Mouse (Mus musculus) hindbrain, postnatal 0 days (tissue): Measurements from ENCODE around the gene Acbd5. TPM values are rescaled to one million over a fixed set of nuclear protein-coding genes. Genes with fewer than 3 reads are reported as not detected.

Experiments used
- ATAC-seq: fragments of 200-750 bp; cut with Nextera tagmentation; 2 replicates; pipeline ENCODE4 v1.8.0; 2017; ENCODE audit warnings: mild to moderate bottlenecking, moderate TSS enrichment, moderate library complexity
- DNase-seq: peaks from one replicate; pipeline ENCODE4 v3.0.0-alpha.2; 2015; ENCODE audit warnings: low spot score
- H3K27ac ChIP-seq: fragments of 300-500 bp; sonication (generic); 2 replicates; pipeline ENCODE4 v1.5.1; 2014; ENCODE audit warnings: mild to moderate bottlenecking
- H3K27me3 ChIP-seq: fragments of 300-500 bp; sonication (generic); 2 replicates; pipeline ENCODE4 v1.6.1; 2014; ENCODE audit warnings: low read length, mixed read lengths; ENCODE audit not compliant: insufficient read depth
- H3K36me3 ChIP-seq: fragments of 300-500 bp; sonication (generic); 2 replicates; pipeline ENCODE4 v1.6.1; 2014; ENCODE audit warnings: low read length, mixed read lengths; ENCODE audit not compliant: insufficient read depth
- H3K4me1 ChIP-seq: fragments of 300-500 bp; sonication (generic); 2 replicates; pipeline ENCODE4 v1.6.1; 2014; ENCODE audit warnings: antibody characterized with exemption, low read length, mixed read lengths; ENCODE audit not compliant: insufficient read depth
- H3K4me2 ChIP-seq: fragments of 300-500 bp; sonication (generic); 2 replicates; pipeline ENCODE4 v1.6.1; 2014; ENCODE audit warnings: low read depth, mild to moderate bottlenecking, low read length, moderate library complexity, mixed read lengths
- H3K4me3 ChIP-seq: fragments of 300-500 bp; sonication (generic); 2 replicates; pipeline ENCODE4 v1.5.1; 2014; ENCODE audit warnings: low read length
- H3K9ac ChIP-seq: fragments of 300-500 bp; sonication (generic); replicated peaks from 2 replicates; pipeline ENCODE4 v1.6.1; 2014; ENCODE audit warnings: mild to moderate bottlenecking, low read length, moderate library complexity, mixed read lengths
- H3K9me3 ChIP-seq: fragments of 300-500 bp; sonication (generic); 2 replicates; pipeline ENCODE4 v1.6.1; 2016; ENCODE audit warnings: low read length, mixed read lengths
- CTCF ChIP-seq: IDR thresholded peaks from 2 replicates; pipeline ENCODE4 v1.5.1; 2016; ENCODE audit warnings: antibody characterized with exemption, control low read depth, low read depth
- WGBS: fragments of 180-500 bp; shearing (Covaris S2); extraction: QIAGEN DNeasy Blood & Tissue Kit; methylation state at CpG from one replicate; pipeline ENCODE4 v1.1.7; 2014; 5-methylcytosine and 5-hydroxymethylcytosine counted together
- polyA plus RNA-seq: library from polyadenylated mRNA; unstranded; fragments of >200 nt; fragmentation: Nextera tagmentation; extraction: Ambion mirVana; gene quantifications from 2 replicates; pipeline ENCODE4 v1.2.1, GENCODE M21; 2015
- total RNA-seq: library from RNA; depleted of rRNA; stranded (reverse); fragments of >200 nt; gene quantifications from 2 replicates; pipeline ENCODE4 v1.2.3, GENCODE M21; 2014

The Acbd5 gene
- total and polyA plus RNA-seq, 2 experiments from 2014 or later: 30.1 to 60.9 TPM

DNA sequence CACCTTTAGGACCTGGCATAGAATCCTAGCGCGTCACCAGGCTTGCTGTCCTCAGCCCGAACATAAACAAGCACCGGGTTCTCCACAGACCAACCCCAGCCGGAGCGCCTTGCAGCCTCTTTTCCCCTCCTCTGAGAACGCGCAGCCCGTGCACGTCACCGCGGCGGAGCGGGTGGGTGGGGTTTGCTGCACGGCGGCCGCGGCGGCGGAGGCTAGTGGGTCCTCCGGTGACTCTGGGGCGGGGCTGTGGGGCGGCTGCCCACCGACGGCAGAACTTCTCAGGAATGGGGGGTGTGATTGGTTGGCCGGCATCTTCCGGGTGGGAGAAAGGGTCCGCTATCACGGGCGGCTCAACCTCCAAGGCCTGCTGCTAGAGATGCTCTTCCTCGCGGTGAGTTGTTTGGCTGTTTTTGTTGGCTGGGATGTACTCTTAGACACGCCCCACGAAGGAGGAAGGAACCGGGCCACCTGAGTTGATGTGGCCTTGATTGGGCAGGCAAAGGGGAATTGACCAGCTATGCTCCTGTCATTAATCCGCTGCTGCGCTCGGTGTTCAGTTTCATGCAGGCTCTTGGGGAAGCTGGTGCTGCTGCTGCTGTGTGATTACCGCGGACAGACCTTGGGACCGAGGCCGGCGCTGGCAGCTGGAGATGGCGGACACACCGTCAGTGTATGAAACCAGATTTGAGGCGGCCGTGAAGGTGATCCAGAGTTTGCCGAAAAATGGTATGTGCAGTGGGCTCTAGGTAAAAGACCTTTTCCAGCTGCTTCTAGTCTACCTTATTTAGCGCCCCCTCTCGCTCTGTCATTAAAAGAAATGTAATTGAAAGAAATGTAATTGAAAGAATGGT is 1.2 kb downstream of the Acbd5 start:
- DNase-seq (peak; percentile 95), ATAC-seq (peak; percentile 93)
- WGBS: 2% methylated on average over 50 of the region's 50 CpGs
- Histone ChIP-seq H3K36me3 (no peaks in the 10 kb centered on the region), H3K9ac (peak overlapping the region; percentile 75), H3K9me3 (no peaks in the 10 kb centered on the region), H3K4me1 (no peaks in the 10 kb centered on the region), H3K4me2 (peak overlapping the region; percentile 90), H3K27me3 (no peaks in the 10 kb centered on the region), H3K4me3 (peak overlapping the region; percentile 54), H3K27ac (peak overlapping the region; percentile 96)
- peak; percentile 60 for TF ChIP-seq CTCF

DNA sequence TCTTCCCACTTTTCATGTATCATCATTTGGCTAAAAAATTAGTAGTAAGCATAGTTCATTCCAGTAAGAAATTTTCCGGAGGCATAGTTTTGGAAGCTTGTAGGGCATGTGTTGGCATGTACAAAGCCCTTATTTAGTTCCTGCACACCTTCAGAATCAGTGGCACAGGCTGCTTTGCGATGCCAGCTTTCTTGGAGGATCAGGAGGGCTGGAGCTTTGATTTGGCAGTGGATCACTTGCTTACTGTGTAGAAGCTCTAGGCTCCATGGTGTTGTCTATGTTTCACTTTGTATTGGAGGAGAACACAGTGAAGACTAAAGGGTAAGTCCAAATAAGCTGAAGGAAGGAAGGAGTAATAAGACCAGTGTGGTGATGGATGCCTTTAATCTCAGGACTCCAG is 2.5 kb downstream of the Acbd5 start:
- Histone ChIP-seq H3K4me2 (no peak overlapping the region), H3K27ac (no peak overlapping the region), H3K9ac (no peak overlapping the region), H3K4me1 (no peaks in the 10 kb centered on the region), H3K9me3 (no peaks in the 10 kb centered on the region), H3K36me3 (no peaks in the 10 kb centered on the region), H3K4me3 (no peak overlapping the region), H3K27me3 (no peaks in the 10 kb centered on the region)
- no peak for ATAC-seq
- 73% methylated on average over 2 of the region's 2 CpGs for WGBS
- no peak for TF ChIP-seq CTCF
- DNase-seq: no peak

DNA sequence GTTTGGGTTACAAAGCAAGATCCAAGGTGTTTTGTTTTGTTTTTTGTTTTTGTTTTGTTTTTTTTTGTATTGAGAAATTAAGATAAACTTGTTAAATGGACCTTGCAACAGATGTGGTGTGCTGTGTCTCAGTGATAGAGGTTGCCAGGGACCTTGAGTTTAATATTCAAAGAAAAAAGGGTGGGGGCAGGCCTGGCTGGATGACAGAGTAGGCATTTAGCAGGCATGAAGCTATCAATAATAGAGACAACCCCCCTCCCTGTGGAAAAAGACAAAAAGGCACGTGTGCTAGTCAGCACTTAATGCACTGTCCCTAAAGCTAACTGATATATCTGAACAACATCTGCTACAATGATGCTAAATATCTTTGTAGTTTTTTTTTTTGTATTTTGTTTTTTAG is 3.4 kb downstream of the Acbd5 start:
- 48% methylated on average over 1 of the region's 1 CpGs for WGBS
- H3K9ac ChIP-seq: no peak overlapping the region
- H3K27ac ChIP-seq: no peak overlapping the region
- no peak overlapping the region for H3K4me2 ChIP-seq
- H3K27me3 ChIP-seq: no peaks in the 10 kb centered on the region
- TF ChIP-seq CTCF: no peak
- DNase-seq (no peak), ATAC-seq (no peak)
- no peaks in the 10 kb centered on the region for H3K36me3 ChIP-seq
- no peak overlapping the region for H3K4me3 ChIP-seq
- no peaks in the 10 kb centered on the region for H3K4me1 ChIP-seq
- no peaks in the 10 kb centered on the region for H3K9me3 ChIP-seq

DNA sequence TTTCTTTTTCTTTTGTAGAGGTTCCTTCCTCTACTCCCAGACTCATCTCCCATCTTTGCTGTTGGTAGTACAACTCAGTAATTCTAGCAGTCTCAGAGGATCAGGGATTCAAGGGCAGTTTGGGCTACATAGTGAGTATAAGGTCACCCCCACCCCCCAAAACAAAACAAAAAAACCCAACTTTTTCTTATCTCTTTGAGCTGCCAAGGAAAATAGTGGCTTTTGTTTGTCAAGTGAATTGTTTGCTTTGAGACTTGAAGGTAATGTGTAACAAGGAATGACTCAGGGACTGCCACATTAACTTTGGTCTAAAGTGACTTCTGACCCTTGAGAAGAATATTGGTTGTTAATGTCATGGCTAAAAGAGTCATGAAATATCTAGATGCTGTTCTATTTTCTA is 7.9 kb downstream of the Acbd5 start:
- no peak overlapping the region for H3K4me2 ChIP-seq
- H3K9ac ChIP-seq: no peak overlapping the region
- ATAC-seq: no peak
- H3K4me1 ChIP-seq: no peaks in the 10 kb centered on the region
- H3K27ac ChIP-seq: no peak overlapping the region
- no peak overlapping the region for H3K4me3 ChIP-seq
- DNase-seq: no peak
- peaks cover 13% of the 10 kb centered on the region for H3K36me3 ChIP-seq
- no peaks in the 10 kb centered on the region for H3K9me3 ChIP-seq
- H3K27me3 ChIP-seq: no peaks in the 10 kb centered on the region
- no peak for TF ChIP-seq CTCF

DNA sequence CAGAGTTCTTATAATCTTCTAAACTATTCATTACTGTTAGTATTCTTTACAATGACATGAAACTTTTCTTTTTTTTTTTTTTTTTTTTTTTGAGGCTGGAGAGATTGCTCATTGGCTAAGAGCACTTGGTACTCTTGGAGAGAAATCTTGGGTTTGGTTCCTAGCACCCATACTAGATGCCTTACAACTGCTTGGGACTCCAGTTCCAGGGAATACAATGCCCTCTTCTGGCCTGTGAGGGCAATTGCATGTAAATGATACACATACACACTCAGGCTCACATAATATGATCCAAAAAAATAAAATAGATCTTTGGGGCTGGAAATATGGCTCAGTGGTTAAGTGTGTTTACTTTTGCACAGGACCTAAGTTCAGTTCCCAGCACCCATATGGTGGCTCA is 8.8 kb downstream of the Acbd5 start:
- Histone ChIP-seq H3K4me3 (no peak overlapping the region), H3K9me3 (no peaks in the 10 kb centered on the region), H3K4me2 (no peak overlapping the region), H3K9ac (no peak overlapping the region), H3K4me1 (no peaks in the 10 kb centered on the region), H3K27ac (no peak overlapping the region), H3K27me3 (no peaks in the 10 kb centered on the region), H3K36me3 (peaks cover 19% of the 10 kb centered on the region)
- TF ChIP-seq CTCF: peak; percentile 22; the same call in 1 of the 2 replicates
- no peak for DNase-seq
- ATAC-seq: no peak

DNA sequence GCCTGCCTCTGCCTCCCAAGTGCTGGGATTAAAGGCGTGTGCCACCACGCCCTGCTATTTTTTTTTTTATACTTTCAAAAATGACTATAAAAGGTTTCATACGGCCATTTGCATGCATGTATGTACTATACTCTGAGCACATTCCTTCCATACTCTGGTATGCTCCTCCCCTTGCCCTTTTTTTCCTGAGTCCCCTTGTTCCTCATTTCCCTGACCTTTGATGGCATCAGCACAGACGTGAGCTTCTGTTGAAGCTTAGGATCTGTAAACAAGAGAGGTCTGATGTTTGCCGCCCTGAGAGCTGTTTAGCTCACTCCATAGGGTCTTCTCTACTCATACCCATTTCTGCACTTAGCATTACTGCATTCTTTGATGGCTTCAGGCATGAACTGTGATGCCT is 9.7 kb downstream of the Acbd5 start:
- ATAC-seq (no peak), DNase-seq (no peak)
- H3K27ac ChIP-seq: no peak overlapping the region
- H3K9ac ChIP-seq: no peak overlapping the region
- H3K36me3 ChIP-seq: peaks cover 19% of the 10 kb centered on the region
- H3K4me1 ChIP-seq: no peaks in the 10 kb centered on the region
- WGBS: 89% methylated on average over 5 of the region's 5 CpGs
- H3K4me2 ChIP-seq: no peak overlapping the region
- no peak for TF ChIP-seq CTCF
- no peak overlapping the region for H3K4me3 ChIP-seq
- no peaks in the 10 kb centered on the region for H3K9me3 ChIP-seq
- no peaks in the 10 kb centered on the region for H3K27me3 ChIP-seq

DNA sequence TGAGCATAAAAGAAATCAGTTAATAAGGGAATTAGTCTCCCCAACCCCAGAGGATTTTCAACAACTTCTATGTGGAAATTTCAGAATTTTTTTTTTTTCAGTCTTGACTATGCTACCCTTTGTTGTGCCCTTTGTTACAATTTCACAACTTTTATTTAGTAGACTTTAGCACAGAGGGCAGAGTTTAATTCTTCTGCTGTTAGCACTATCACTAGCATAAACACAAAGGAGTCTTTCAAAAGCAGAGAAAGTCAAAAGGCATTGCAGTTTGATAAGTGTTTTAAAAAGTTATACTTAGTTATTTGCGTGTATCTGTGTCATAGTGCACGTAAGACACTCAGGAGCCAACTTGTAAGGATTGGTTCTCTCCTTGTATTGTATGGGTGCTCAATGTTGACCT is 10.6 kb downstream of the Acbd5 start:
- no peak overlapping the region for H3K9ac ChIP-seq
- H3K4me3 ChIP-seq: no peak overlapping the region
- H3K36me3 ChIP-seq: peaks cover 19% of the 10 kb centered on the region
- no peak for DNase-seq
- no peaks in the 10 kb centered on the region for H3K9me3 ChIP-seq
- 90% methylated on average over 2 of the region's 2 CpGs for WGBS
- H3K27ac ChIP-seq: no peak overlapping the region
- TF ChIP-seq CTCF: no peak
- no peak for ATAC-seq
- H3K4me2 ChIP-seq: no peak overlapping the region
- no peaks in the 10 kb centered on the region for H3K4me1 ChIP-seq
- no peaks in the 10 kb centered on the region for H3K27me3 ChIP-seq
